Mouse (Mus musculus): ENCODE measurements around the gene Hacl1.

GRCm38 (mm10) chr14:31583082-31583481 lies 58.0 kb downstream of the Hacl1 start:
- TF ChIP-seq EP300 (IDR thresholded peaks at IDR 0.05; ENCODE audit: low read depth) (no peak), CTCF (IDR thresholded peaks at IDR 0.05; ENCODE audit: low read depth) (no peak)
